Mouse (Mus musculus): ENCODE measurements around the gene Sar1b. TPM values are rescaled to one million over a fixed set of nuclear protein-coding genes. Genes with fewer than 3 reads are reported as not detected.
A peak's percentile ranks its signal among the peaks of the same experiment; 100 is the strongest.

Sar1b gene
- polyA plus RNA-seq, 2 experiments, result 55.1 to 117 TPM

DNA sequence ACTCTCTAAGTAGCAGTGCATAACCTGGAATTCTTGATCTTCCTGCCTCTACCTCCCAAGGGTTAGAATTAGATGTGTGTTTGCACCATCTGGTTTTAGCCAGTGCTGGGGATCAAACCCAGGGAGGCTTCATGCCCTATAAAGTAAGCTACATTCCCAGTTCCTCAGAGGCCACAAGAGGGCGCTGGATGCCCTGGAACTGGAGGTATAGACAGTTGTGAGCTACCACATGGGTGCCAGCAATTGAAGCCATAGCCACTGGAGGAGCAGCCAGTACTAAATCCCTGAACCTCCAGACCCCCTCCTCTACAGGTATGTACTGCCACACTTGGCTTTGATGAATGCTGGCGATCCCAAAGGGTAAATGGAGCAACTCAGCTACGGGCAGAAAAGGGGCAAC is 56.5 kb downstream of the Sar1b start:
- no peaks in the 10 kb centered on the region for H3K9me3 ChIP-seq (ENCODE audit: control insufficient read depth, low read length)
- no peaks in the 10 kb centered on the region for H3K27me3 ChIP-seq (ENCODE audit: control insufficient read depth, insufficient read depth, low read length)
- no peak for DNase-seq (ENCODE audit: low spot score)
- WGBS, result 69% methylated on average over 3 of the region's 3 CpGs
- no peak overlapping the region for H3K27ac ChIP-seq (replicated peaks; ENCODE audit: low read depth, low read length)
- no peak overlapping the region for H3K9ac ChIP-seq (ENCODE audit: low read depth, low read length, severe bottlenecking)
- peaks cover 57% of the 10 kb centered on the region for H3K36me3 ChIP-seq (ENCODE audit: control insufficient read depth, insufficient read depth, low read length)
- TF ChIP-seq POLR2A (IDR thresholded peaks at IDR 0.05; ENCODE audit: borderline replicate concordance, extremely low read depth, insufficient read depth, insufficient read length), result no peak
- no peak overlapping the region for H3K4me3 ChIP-seq (replicated peaks; ENCODE audit: low read length)
- no peak for ATAC-seq (ENCODE audit: low FRiP score, low read depth)
- H3K4me2 ChIP-seq (replicated peaks; ENCODE audit: low read depth, low read length, severe bottlenecking), result no peak overlapping the region
- no peaks in the 10 kb centered on the region for H3K4me1 ChIP-seq (ENCODE audit: control insufficient read depth, insufficient read depth, low read length)

GRCm38 (mm10) chr11:51820861-51821260 is 57.4 kb downstream of the Sar1b start:
- Histone ChIP-seq H3K9me3 (ENCODE audit: control insufficient read depth, low read length) (no peaks in the 10 kb centered on the region), H3K9ac (ENCODE audit: low read depth, low read length, severe bottlenecking) (no peak overlapping the region), H3K27me3 (ENCODE audit: control insufficient read depth, insufficient read depth, low read length) (no peaks in the 10 kb centered on the region), H3K4me3 (replicated peaks; ENCODE audit: low read length) (no peak overlapping the region), H3K36me3 (ENCODE audit: control insufficient read depth, insufficient read depth, low read length) (peaks cover 57% of the 10 kb centered on the region), H3K27ac (replicated peaks; ENCODE audit: low read depth, low read length) (no peak overlapping the region), H3K4me2 (replicated peaks; ENCODE audit: low read depth, low read length, severe bottlenecking) (no peak overlapping the region), H3K4me1 (ENCODE audit: control insufficient read depth, insufficient read depth, low read length) (no peaks in the 10 kb centered on the region)
- 42% methylated on average over 11 of the region's 11 CpGs for WGBS
- DNase-seq (ENCODE audit: low spot score) (peak; percentile 74), ATAC-seq (ENCODE audit: low FRiP score, low read depth) (no peak)
- no peak for TF ChIP-seq POLR2A (IDR thresholded peaks at IDR 0.05; ENCODE audit: borderline replicate concordance, extremely low read depth, insufficient read depth, insufficient read length)

- no peak overlapping the region for H3K4me3 ChIP-seq (replicated peaks; ENCODE audit: low read length)
- no peak overlapping the region for H3K27ac ChIP-seq (replicated peaks; ENCODE audit: low read depth, low read length)
- no peak overlapping the region for H3K4me2 ChIP-seq (replicated peaks; ENCODE audit: low read depth, low read length, severe bottlenecking)
- no peaks in the 10 kb centered on the region for H3K9me3 ChIP-seq (ENCODE audit: control insufficient read depth, low read length)
- WGBS, result 36% methylated on average over 4 of the region's 4 CpGs
- H3K27me3 ChIP-seq (ENCODE audit: control insufficient read depth, insufficient read depth, low read length), result no peaks in the 10 kb centered on the region
- peaks cover 57% of the 10 kb centered on the region for H3K36me3 ChIP-seq (ENCODE audit: control insufficient read depth, insufficient read depth, low read length)
- TF ChIP-seq POLR2A (IDR thresholded peaks at IDR 0.05; ENCODE audit: borderline replicate concordance, extremely low read depth, insufficient read depth, insufficient read length), result no peak
- H3K4me1 ChIP-seq (ENCODE audit: control insufficient read depth, insufficient read depth, low read length), result no peaks in the 10 kb centered on the region
- DNase-seq (ENCODE audit: low spot score) (no peak), ATAC-seq (ENCODE audit: low FRiP score, low read depth) (no peak)
- H3K9ac ChIP-seq (ENCODE audit: low read depth, low read length, severe bottlenecking), result no peak overlapping the region
Measured at GRCm38 (mm10) chr11:51822736-51823135, 59.2 kb downstream of the Sar1b start.

DNA sequence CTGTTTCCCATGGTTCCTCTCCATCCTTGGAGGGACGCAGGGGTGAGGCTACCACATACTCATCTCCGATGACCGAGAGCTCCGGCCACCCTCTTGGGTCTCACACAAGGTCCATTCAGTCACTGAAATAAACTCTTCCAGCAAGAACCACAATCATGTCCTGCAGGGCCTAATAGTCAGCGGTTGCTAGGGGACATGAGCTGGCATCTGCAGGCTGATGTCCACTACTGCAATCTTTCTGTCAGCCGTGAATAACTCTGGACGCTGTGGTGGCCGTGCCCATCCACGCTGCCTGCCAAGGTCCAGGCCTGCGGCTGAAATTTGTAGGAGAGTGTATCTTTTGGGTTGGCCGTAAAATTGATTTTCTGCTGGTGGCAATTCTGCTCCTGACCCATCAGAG is 59.8 kb downstream of the Sar1b start:
- Histone ChIP-seq H3K27me3 (ENCODE audit: control insufficient read depth, insufficient read depth, low read length) (no peaks in the 10 kb centered on the region), H3K27ac (replicated peaks; ENCODE audit: low read depth, low read length) (no peak overlapping the region), H3K36me3 (ENCODE audit: control insufficient read depth, insufficient read depth, low read length) (peaks cover 59% of the 10 kb centered on the region), H3K9ac (ENCODE audit: low read depth, low read length, severe bottlenecking) (no peak overlapping the region), H3K4me3 (replicated peaks; ENCODE audit: low read length) (no peak overlapping the region), H3K9me3 (ENCODE audit: control insufficient read depth, low read length) (no peaks in the 10 kb centered on the region), H3K4me1 (ENCODE audit: control insufficient read depth, insufficient read depth, low read length) (no peaks in the 10 kb centered on the region), H3K4me2 (replicated peaks; ENCODE audit: low read depth, low read length, severe bottlenecking) (no peak overlapping the region)
- no peak for ATAC-seq (ENCODE audit: low FRiP score, low read depth)
- no peak for TF ChIP-seq POLR2A (IDR thresholded peaks at IDR 0.05; ENCODE audit: borderline replicate concordance, extremely low read depth, insufficient read depth, insufficient read length)
- DNase-seq (ENCODE audit: low spot score), result no peak
- 89% methylated on average over 11 of the region's 11 CpGs for WGBS

DNA sequence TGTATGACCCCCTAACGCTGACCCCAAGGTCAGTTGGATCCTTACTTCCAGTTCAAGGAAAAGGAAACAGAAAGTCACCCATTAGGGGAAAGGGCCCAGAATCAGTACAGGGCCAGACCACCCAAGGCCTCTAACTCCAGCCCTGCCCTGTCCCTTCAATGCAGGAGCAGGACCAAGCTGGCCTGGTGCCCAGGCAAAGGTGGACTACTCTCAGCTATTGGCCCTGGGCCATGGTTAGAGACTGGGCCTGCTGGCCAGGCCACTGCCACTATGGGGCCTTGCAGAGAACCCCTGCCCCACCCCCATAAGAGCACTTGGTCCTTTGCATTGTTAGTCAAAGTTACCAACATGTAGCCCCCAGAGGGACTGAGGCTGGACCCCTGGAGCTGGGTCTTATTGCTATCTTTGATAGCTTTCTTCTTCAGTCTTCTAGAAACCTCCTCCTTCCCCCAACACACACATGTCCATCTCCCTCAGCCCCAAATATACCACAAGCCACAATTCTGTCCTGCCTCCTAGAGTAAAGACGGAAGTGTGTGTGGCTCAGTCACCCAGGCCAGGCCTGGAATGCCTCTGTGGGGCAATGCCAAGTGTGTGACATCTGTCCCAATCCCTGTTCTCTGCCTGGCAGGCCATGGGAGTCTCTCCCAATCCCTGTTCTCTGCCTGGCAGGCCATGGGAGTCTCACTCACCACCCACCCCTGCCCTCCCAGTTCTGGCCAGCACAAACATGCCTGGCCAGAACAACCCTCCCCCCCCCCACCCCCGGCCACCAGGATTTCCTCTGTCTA is 60.7 kb downstream of the Sar1b start:
- no peak overlapping the region for H3K4me3 ChIP-seq (replicated peaks; ENCODE audit: low read length)
- DNase-seq (ENCODE audit: low spot score) (no peak), ATAC-seq (ENCODE audit: low FRiP score, low read depth) (no peak)
- H3K27me3 ChIP-seq (ENCODE audit: control insufficient read depth, insufficient read depth, low read length), result no peaks in the 10 kb centered on the region
- no peak overlapping the region for H3K4me2 ChIP-seq (replicated peaks; ENCODE audit: low read depth, low read length, severe bottlenecking)
- H3K4me1 ChIP-seq (ENCODE audit: control insufficient read depth, insufficient read depth, low read length), result no peaks in the 10 kb centered on the region
- H3K9me3 ChIP-seq (ENCODE audit: control insufficient read depth, low read length), result no peaks in the 10 kb centered on the region
- no peak overlapping the region for H3K27ac ChIP-seq (replicated peaks; ENCODE audit: low read depth, low read length)
- H3K36me3 ChIP-seq (ENCODE audit: control insufficient read depth, insufficient read depth, low read length), result peaks cover 64% of the 10 kb centered on the region
- no peak for TF ChIP-seq POLR2A (IDR thresholded peaks at IDR 0.05; ENCODE audit: borderline replicate concordance, extremely low read depth, insufficient read depth, insufficient read length)
- WGBS, result 88% methylated on average over 3 of the region's 3 CpGs
- H3K9ac ChIP-seq (ENCODE audit: low read depth, low read length, severe bottlenecking), result no peak overlapping the region

Data from limb, embryonic 14.5 days (tissue).